Mouse (Mus musculus): ENCODE measurements around the gene Trpv6. TPM values are rescaled to one million over a fixed set of nuclear protein-coding genes. Genes with fewer than 3 reads are reported as not detected.

The Trpv6 gene
- 1.0 TPM for polyA plus RNA-seq (2015; fragmentation: Illumina TruSeq; extraction: RNeasy Lipid Tissue Mini Kit (QIAGEN cat#74804); ENCODE audit: low read depth, low replicate concordance)

GRCm38 (mm10) chr6:41636178-41636577 lies at the start of gene Trpv6:
Trpv6 (minus strand) TSS chr6:41636405.

GRCm38 (mm10) chr6:41684131-41684530 lies 47.9 kb upstream of the Trpv6 start, which contains the start of gene Llcfc1:
Llcfc1 (plus strand) TSS chr6:41684431.

GRCm38 (mm10) chr6:41680669-41681068 lies 44.5 kb upstream of the Trpv6 start, which contains the start of gene Trpv5:
Trpv5 (minus strand) TSS chr6:41680769.

GRCm38 (mm10) chr6:41605061-41605793 lies 31.0 kb downstream of the Trpv6 start, which contains the start of gene Ephb6:
Ephb6 (plus strand) TSS chr6:41605482.

Other genes starting within 250 kb of the Trpv6 start
- not detected for gene Gm5771, start 244.0 kb downstream of the Trpv6 start, polyA plus RNA-seq (2015; fragmentation: Illumina TruSeq; extraction: RNeasy Lipid Tissue Mini Kit (QIAGEN cat#74804); ENCODE audit: low read depth, low replicate concordance)
- 0.86 TPM for gene Gm10334, start 190.3 kb downstream of the Trpv6 start, polyA plus RNA-seq (2015; fragmentation: Illumina TruSeq; extraction: RNeasy Lipid Tissue Mini Kit (QIAGEN cat#74804); ENCODE audit: low read depth, low replicate concordance)
- not detected for gene Prss1, start 177.5 kb downstream of the Trpv6 start, polyA plus RNA-seq (2015; fragmentation: Illumina TruSeq; extraction: RNeasy Lipid Tissue Mini Kit (QIAGEN cat#74804); ENCODE audit: low read depth, low replicate concordance)
- not detected for gene Prss2, start 114.6 kb downstream of the Trpv6 start, polyA plus RNA-seq (2015; fragmentation: Illumina TruSeq; extraction: RNeasy Lipid Tissue Mini Kit (QIAGEN cat#74804); ENCODE audit: low read depth, low replicate concordance)
- gene Ephb6, start 30.9 kb downstream of the Trpv6 start, polyA plus RNA-seq (2015; fragmentation: Illumina TruSeq; extraction: RNeasy Lipid Tissue Mini Kit (QIAGEN cat#74804); ENCODE audit: low read depth, low replicate concordance), result 86.6 TPM
- gene Trpv5, start 44.4 kb upstream of the Trpv6 start, polyA plus RNA-seq (2015; fragmentation: Illumina TruSeq; extraction: RNeasy Lipid Tissue Mini Kit (QIAGEN cat#74804); ENCODE audit: low read depth, low replicate concordance), result not detected
- gene Llcfc1, start 48.0 kb upstream of the Trpv6 start, polyA plus RNA-seq (2015; fragmentation: Illumina TruSeq; extraction: RNeasy Lipid Tissue Mini Kit (QIAGEN cat#74804); ENCODE audit: low read depth, low replicate concordance), result not detected
- gene Kel, start 67.9 kb upstream of the Trpv6 start, polyA plus RNA-seq (2015; fragmentation: Illumina TruSeq; extraction: RNeasy Lipid Tissue Mini Kit (QIAGEN cat#74804); ENCODE audit: low read depth, low replicate concordance), result not detected
- not detected for gene Olfr459, start 138.8 kb upstream of the Trpv6 start, polyA plus RNA-seq (2015; fragmentation: Illumina TruSeq; extraction: RNeasy Lipid Tissue Mini Kit (QIAGEN cat#74804); ENCODE audit: low read depth, low replicate concordance)
- not detected for gene Pip, start 211.1 kb upstream of the Trpv6 start, polyA plus RNA-seq (2015; fragmentation: Illumina TruSeq; extraction: RNeasy Lipid Tissue Mini Kit (QIAGEN cat#74804); ENCODE audit: low read depth, low replicate concordance)
- gene Sval2, start 216.6 kb upstream of the Trpv6 start, polyA plus RNA-seq (2015; fragmentation: Illumina TruSeq; extraction: RNeasy Lipid Tissue Mini Kit (QIAGEN cat#74804); ENCODE audit: low read depth, low replicate concordance), result not detected

All from brain, adult 10 weeks (tissue).